Mouse (Mus musculus): Measurements from ENCODE around the gene Ifitm10.
"Not testable (repeated sequence)": the region's sequence is repeated elsewhere in the genome, so short reads cannot be mapped to it uniquely, and the experiment has no call there.

The Ifitm10 gene

GRCm38 (mm10) chr7:142321637-142322306, 51.8 kb downstream of the Ifitm10 start:
- DNase-seq (ENCODE audit: low spot score), result not testable (repeated sequence)

- no peak for DNase-seq (ENCODE audit: low spot score)
These were observed 52.6 kb downstream of the Ifitm10 start for GRCm38 (mm10) chr7:142320906-142321305.

GRCm38 (mm10) chr7:142319124-142319523, 54.4 kb downstream of the Ifitm10 start:
- no peak for DNase-seq (ENCODE audit: low spot score)

- DNase-seq (ENCODE audit: low spot score), result no peak
These were observed 56.3 kb downstream of the Ifitm10 start for GRCm38 (mm10) chr7:142317216-142317615.

GRCm38 (mm10) chr7:142316558-142316957, 57.0 kb downstream of the Ifitm10 start:
- DNase-seq (ENCODE audit: low spot score), result peak; percentile 27

GRCm38 (mm10) chr7:142314600-142315285, 58.8 kb downstream of the Ifitm10 start:
- no peak for DNase-seq (ENCODE audit: low spot score)

- not testable (repeated sequence) for DNase-seq (ENCODE audit: low spot score)
These were observed 69.6 kb downstream of the Ifitm10 start for GRCm38 (mm10) chr7:142303929-142304328.

GRCm38 (mm10) chr7:142303249-142303648, 70.3 kb downstream of the Ifitm10 start, which contains the start of gene Krtap5-4:
Gene Krtap5-4, plus strand, starts transcription at chr7:142303549.
- DNase-seq (ENCODE audit: low spot score), result no peak

GRCm38 (mm10) chr7:142297018-142297417, 76.5 kb downstream of the Ifitm10 start, which contains the start of gene Krtap5-1:
Gene Krtap5-1, minus strand, starts transcription at chr7:142297118.
- not testable (repeated sequence) for DNase-seq (ENCODE audit: low spot score)

GRCm38 (mm10) chr7:142296108-142296507, 77.4 kb downstream of the Ifitm10 start:
- not testable (repeated sequence) for DNase-seq (ENCODE audit: low spot score)

- no peak for DNase-seq (ENCODE audit: low spot score)
These were observed 78.1 kb downstream of the Ifitm10 start for GRCm38 (mm10) chr7:142295418-142295817.

GRCm38 (mm10) chr7:142293851-142294250, 79.7 kb downstream of the Ifitm10 start:
- peak; percentile 17 for DNase-seq (ENCODE audit: low spot score)

GRCm38 (mm10) chr7:142285910-142286612, 87.5 kb downstream of the Ifitm10 start:
- not testable (repeated sequence) for DNase-seq (ENCODE audit: low spot score)

- DNase-seq (ENCODE audit: low spot score), result peak; percentile 14
These were observed 88.3 kb downstream of the Ifitm10 start for GRCm38 (mm10) chr7:142285130-142285835.

GRCm38 (mm10) chr7:142284615-142285080, 88.9 kb downstream of the Ifitm10 start:
- DNase-seq (ENCODE audit: low spot score), result peak; percentile 94

- DNase-seq (ENCODE audit: low spot score), result peak; percentile 54
These were observed 89.4 kb downstream of the Ifitm10 start for GRCm38 (mm10) chr7:142284023-142284591.

- DNase-seq (ENCODE audit: low spot score), result not testable (repeated sequence)
These were observed 90.7 kb downstream of the Ifitm10 start for GRCm38 (mm10) chr7:142282847-142283246.

- DNase-seq (ENCODE audit: low spot score), result not testable (repeated sequence)
These were observed 94.3 kb downstream of the Ifitm10 start for GRCm38 (mm10) chr7:142279291-142279690.

GRCm38 (mm10) chr7:142278183-142278582, 95.4 kb downstream of the Ifitm10 start:
- peak; percentile 65 for DNase-seq (ENCODE audit: low spot score)
